Mouse (Mus musculus): ENCODE measurements around the gene Mcm7. TPM values are rescaled to one million over a fixed set of nuclear protein-coding genes. Genes with fewer than 3 reads are reported as not detected.

The Mcm7 gene
- polyA plus RNA-seq, 1 experiment = 85.3 TPM

GRCm38 (mm10) chr5:138117199-138118015, 54.8 kb downstream of the Mcm7 start:
- H3K27ac ChIP-seq (ENCODE audit: insufficient read depth, low read length) = peak overlapping the region; percentile 85

DNA sequence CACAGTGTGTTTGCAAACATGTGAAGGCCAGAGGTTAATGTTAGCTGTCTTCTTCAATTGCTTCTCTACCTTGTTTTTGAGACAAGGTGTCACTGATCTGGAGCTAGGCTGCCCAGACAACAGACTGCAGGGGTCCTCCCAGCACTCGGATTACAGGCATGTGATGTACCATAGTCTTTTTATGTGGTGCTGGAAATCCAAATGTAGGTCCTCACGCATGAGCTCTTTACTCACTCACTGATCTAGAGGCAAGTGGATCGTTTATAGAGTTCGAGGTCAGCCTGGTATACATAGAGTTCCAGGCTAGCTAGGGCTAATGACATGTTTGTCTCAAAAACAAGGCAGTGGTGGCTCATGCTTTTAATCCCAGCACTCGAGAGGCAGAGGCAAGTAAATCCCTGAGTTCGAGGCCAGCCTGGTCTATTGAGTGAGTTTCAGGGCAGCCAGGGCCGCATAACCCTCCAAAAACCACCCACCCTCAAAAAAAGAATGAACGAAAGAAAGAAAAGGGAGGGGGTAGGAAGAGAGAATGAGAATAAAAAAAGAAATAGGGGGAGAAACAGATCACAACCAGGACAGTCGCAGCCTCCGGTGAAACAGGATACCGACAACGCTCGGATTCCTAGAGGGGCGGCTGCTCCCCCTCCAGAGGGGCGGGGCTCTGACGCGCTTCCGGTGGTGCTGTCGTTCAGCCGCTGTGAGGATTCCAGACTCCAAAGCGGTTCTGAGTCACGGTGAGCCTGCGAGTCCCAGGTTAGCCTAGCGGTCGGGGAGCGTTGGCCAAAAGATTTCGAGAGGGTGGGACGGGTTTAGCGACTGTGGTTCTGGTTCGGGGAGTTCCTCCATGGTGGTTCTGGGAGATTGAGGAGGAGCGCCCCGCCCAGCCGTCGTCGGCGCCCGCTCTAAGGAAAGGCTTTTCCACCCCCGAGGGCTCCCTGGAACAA, 55.7 kb downstream of the Mcm7 start, which contains the start of gene Zscan21:
Gene Zscan21 (plus strand): TSS at position 649 of the 944 bp plus-strand sequence.
- Histone ChIP-seq H3K4me1 (ENCODE audit: control insufficient read depth, insufficient read depth, low read length) (no peaks in the 10 kb centered on the region), H3K27ac (ENCODE audit: insufficient read depth, low read length) (peak within 1 kb of the TSS; percentile 85), H3K4me3 (ENCODE audit: insufficient read depth, low read length) (peak within 1 kb of the TSS; percentile 85)
- TF ChIP-seq POLR2A (IDR thresholded peaks at IDR 0.05; ENCODE audit: low read depth, low read length) (peak; percentile 92), CTCF (IDR thresholded peaks at IDR 0.05; ENCODE audit: borderline replicate concordance, insufficient read depth, low read length) (no peak)

More at GRCm38 (mm10) chr5:138117199-138118015, 54.8 kb downstream of the Mcm7 start:
- TF ChIP-seq CTCF (IDR thresholded peaks at IDR 0.05; ENCODE audit: borderline replicate concordance, insufficient read depth, low read length) = no peak
- no peak for TF ChIP-seq POLR2A (IDR thresholded peaks at IDR 0.05; ENCODE audit: low read depth, low read length)
- no peaks in the 10 kb centered on the region for H3K4me1 ChIP-seq (ENCODE audit: control insufficient read depth, insufficient read depth, low read length)
- H3K4me3 ChIP-seq (ENCODE audit: insufficient read depth, low read length) = peak overlapping the region; percentile 85

Other genes with a start within 250 kb of the Mcm7 start
- 0.18 TPM in 1 of 2 replicates, not detected in the other for gene Gjc3, start 209.3 kb downstream of the Mcm7 start, polyA plus RNA-seq (2011; ENCODE audit: insufficient read length, low read depth, missing spikeins)
- gene Azgp1, start 190.9 kb downstream of the Mcm7 start, polyA plus RNA-seq (2011; ENCODE audit: insufficient read length, low read depth, missing spikeins) = not detected in 2 replicates
- not detected in 2 replicates for gene Smok3a, start 151.2 kb downstream of the Mcm7 start, polyA plus RNA-seq (2011; ENCODE audit: insufficient read length, low read depth, missing spikeins)
- gene Smok3b, start 151.0 kb downstream of the Mcm7 start, polyA plus RNA-seq (2011; ENCODE audit: insufficient read length, low read depth, missing spikeins) = not detected in 2 replicates
- not detected in 2 replicates for gene Smok3c, start 119.2 kb downstream of the Mcm7 start, polyA plus RNA-seq (2011; ENCODE audit: insufficient read length, low read depth, missing spikeins)
- 24.1 and 25.2 TPM in 2 replicates for gene Zkscan1, start 87.3 kb downstream of the Mcm7 start, polyA plus RNA-seq (2011; ENCODE audit: insufficient read length, low read depth, missing spikeins)
- gene Zscan21, start 55.5 kb downstream of the Mcm7 start, polyA plus RNA-seq (2011; ENCODE audit: insufficient read length, low read depth, missing spikeins) = 15.0 and 22.2 TPM in 2 replicates
- gene Zfp113, start 16.7 kb downstream of the Mcm7 start, polyA plus RNA-seq (2011; ENCODE audit: insufficient read length, low read depth, missing spikeins) = 11.9 and 13.2 TPM in 2 replicates
- 162 and 184 TPM in 2 replicates for gene Cops6, start 11.4 kb downstream of the Mcm7 start, polyA plus RNA-seq (2011; ENCODE audit: insufficient read length, low read depth, missing spikeins)
- 22.2 and 26.5 TPM in 2 replicates for gene Ap4m1, start 420 bp downstream of the Mcm7 start, polyA plus RNA-seq (2011; ENCODE audit: insufficient read length, low read depth, missing spikeins)
- 27.9 and 29.8 TPM in 2 replicates for gene Taf6, start 15.0 kb upstream of the Mcm7 start, polyA plus RNA-seq (2011; ENCODE audit: insufficient read length, low read depth, missing spikeins)
- 63.1 and 63.3 TPM in 2 replicates for gene Cnpy4, start 15.1 kb upstream of the Mcm7 start, polyA plus RNA-seq (2011; ENCODE audit: insufficient read length, low read depth, missing spikeins)
- 2.1 and 3.5 TPM in 2 replicates for gene Mblac1, start 21.9 kb upstream of the Mcm7 start, polyA plus RNA-seq (2011; ENCODE audit: insufficient read length, low read depth, missing spikeins)
- gene Nxpe5, start 53.5 kb upstream of the Mcm7 start, polyA plus RNA-seq (2011; ENCODE audit: insufficient read length, low read depth, missing spikeins) = 0.32 TPM in 1 of 2 replicates, not detected in the other
- 36.9 and 40.7 TPM in 2 replicates for gene Lamtor4, start 83.1 kb upstream of the Mcm7 start, polyA plus RNA-seq (2011; ENCODE audit: insufficient read length, low read depth, missing spikeins)
- 18.0 and 18.2 TPM in 2 replicates for gene BC037034, start 91.6 kb upstream of the Mcm7 start, polyA plus RNA-seq (2011; ENCODE audit: insufficient read length, low read depth, missing spikeins)
- 5.7 and 6.4 TPM in 2 replicates for gene Gal3st4, start 100.4 kb upstream of the Mcm7 start, polyA plus RNA-seq (2011; ENCODE audit: insufficient read length, low read depth, missing spikeins)
- gene Gm43720, start 107.5 kb upstream of the Mcm7 start, polyA plus RNA-seq (2011; ENCODE audit: insufficient read length, low read depth, missing spikeins) = not detected in 2 replicates
- 13.2 and 20.1 TPM in 2 replicates for gene Gpc2, start 107.6 kb upstream of the Mcm7 start, polyA plus RNA-seq (2011; ENCODE audit: insufficient read length, low read depth, missing spikeins)
- 3.0 and 6.0 TPM in 2 replicates for gene Stag3, start 107.8 kb upstream of the Mcm7 start, polyA plus RNA-seq (2011; ENCODE audit: insufficient read length, low read depth, missing spikeins)
- not detected in 2 replicates for gene Pvrig, start 169.5 kb upstream of the Mcm7 start, polyA plus RNA-seq (2011; ENCODE audit: insufficient read length, low read depth, missing spikeins)